Mouse (Mus musculus) limb, embryonic 15.5 days (tissue): ENCODE data around the gene Mettl23. TPM values are rescaled to one million over a fixed set of nuclear protein-coding genes. Genes with fewer than 3 reads are reported as not detected.
"Not testable (repeated sequence)": the region's sequence is repeated elsewhere in the genome, so short reads cannot be mapped to it uniquely, and the experiment has no call there.

Experiments
- ATAC-seq: fragments of 200-750 bp; cut with Nextera tagmentation; 2 replicates; pipeline ENCODE4 v1.8.0; 2017; ENCODE audit warnings: low read depth, moderate TSS enrichment; ENCODE audit not compliant: insufficient number of reproducible peaks, low FRiP score, low TSS enrichment
- H3K27ac ChIP-seq: fragments of 300-500 bp; sonication (generic); 2 replicates; pipeline ENCODE4 v1.5.1; 2015; ENCODE audit warnings: moderate library complexity, mild to moderate bottlenecking, inconsistent platforms
- H3K27me3 ChIP-seq: fragments of 300-500 bp; sonication (generic); 2 replicates; pipeline ENCODE4 v1.6.1; 2015; ENCODE audit warnings: inconsistent platforms
- H3K36me3 ChIP-seq: fragments of 300-500 bp; sonication (generic); 2 replicates; pipeline ENCODE4 v1.6.1; 2015; ENCODE audit warnings: inconsistent platforms
- H3K4me1 ChIP-seq: fragments of 300-500 bp; sonication (generic); 2 replicates; pipeline ENCODE4 v1.6.1; 2015; ENCODE audit warnings: inconsistent platforms
- H3K4me2 ChIP-seq: fragments of 300-500 bp; sonication (generic); 2 replicates; pipeline ENCODE4 v1.6.1; 2015; ENCODE audit warnings: mild to moderate bottlenecking, inconsistent platforms
- H3K4me3 ChIP-seq: fragments of 300-500 bp; sonication (generic); 2 replicates; pipeline ENCODE4 v1.5.1; 2015; ENCODE audit warnings: mild to moderate bottlenecking, inconsistent platforms
- H3K9ac ChIP-seq: fragments of 300-500 bp; sonication (generic); 2 replicates; pipeline ENCODE4 v1.6.1; 2015; ENCODE audit warnings: inconsistent platforms
- H3K9me3 ChIP-seq: fragments of 300-500 bp; sonication (generic); 2 replicates; pipeline ENCODE4 v1.6.1; 2016; ENCODE audit warnings: inconsistent platforms
- WGBS: fragments of 180-500 bp; shearing (Covaris S2); methylation state at CpG from one replicate; pipeline ENCODE4 v1.1.7; 2015; 5-methylcytosine and 5-hydroxymethylcytosine counted together
- polyA plus RNA-seq: library from polyadenylated mRNA; unstranded; fragments of >200 nt; fragmentation: Nextera tagmentation; extraction: Ambion mirVana; gene quantifications from 2 replicates; pipeline ENCODE4 v1.2.1, GENCODE M21; 2015

Gene Mettl23
- polyA plus RNA-seq, 1 experiment from 2014 or later = 76.0 TPM

- Histone ChIP-seq H3K9ac (no peak overlapping the region), H3K4me3 (no peak overlapping the region), H3K27me3 (no peaks in the 10 kb centered on the region), H3K4me1 (peaks cover 34% of the 10 kb centered on the region), H3K9me3 (no peaks in the 10 kb centered on the region), H3K36me3 (no peaks in the 10 kb centered on the region), H3K4me2 (no peak overlapping the region), H3K27ac (no peak overlapping the region; the same call in 1 of the 2 replicates)
- ATAC-seq = no peak
- 73% methylated on average over 13 of the region's 13 CpGs for WGBS
Observed at GRCm38 (mm10) chr11:116821057-116821940, 21.8 kb upstream of the Mettl23 start.

- ATAC-seq = no peak
- H3K4me3 ChIP-seq = no peak overlapping the region
- H3K4me1 ChIP-seq = peaks cover 37% of the 10 kb centered on the region
- WGBS = 77% methylated on average over 10 of the region's 10 CpGs
- no peak overlapping the region for H3K4me2 ChIP-seq
- H3K36me3 ChIP-seq = no peaks in the 10 kb centered on the region
- H3K9ac ChIP-seq = no peak overlapping the region
- no peaks in the 10 kb centered on the region for H3K27me3 ChIP-seq
- no peaks in the 10 kb centered on the region for H3K9me3 ChIP-seq
- H3K27ac ChIP-seq = no peak overlapping the region
Observed at GRCm38 (mm10) chr11:116822215-116822614, 20.9 kb upstream of the Mettl23 start.

- H3K27ac ChIP-seq = no peak overlapping the region
- no peak overlapping the region for H3K9ac ChIP-seq
- no peak for ATAC-seq
- H3K4me2 ChIP-seq = no peak overlapping the region
- WGBS = 92% methylated on average over 10 of the region's 10 CpGs
- H3K4me1 ChIP-seq = peaks cover 40% of the 10 kb centered on the region
- H3K27me3 ChIP-seq = no peaks in the 10 kb centered on the region
- H3K36me3 ChIP-seq = no peaks in the 10 kb centered on the region
- no peak overlapping the region for H3K4me3 ChIP-seq
- H3K9me3 ChIP-seq = no peaks in the 10 kb centered on the region
Observed at GRCm38 (mm10) chr11:116822626-116823025, 20.5 kb upstream of the Mettl23 start.

- Histone ChIP-seq H3K9ac (no peak overlapping the region), H3K4me1 (peaks cover 44% of the 10 kb centered on the region), H3K36me3 (no peaks in the 10 kb centered on the region), H3K27me3 (no peaks in the 10 kb centered on the region), H3K4me2 (no peak overlapping the region), H3K4me3 (no peak overlapping the region), H3K27ac (no peak overlapping the region), H3K9me3 (no peaks in the 10 kb centered on the region)
- ATAC-seq = no peak
- 100% methylated on average over 2 of the region's 2 CpGs for WGBS
Observed at GRCm38 (mm10) chr11:116823255-116823654, 19.8 kb upstream of the Mettl23 start.

GRCm38 (mm10) chr11:116823885-116824284 is 19.2 kb upstream of the Mettl23 start:
- H3K9ac ChIP-seq, H3K4me3 ChIP-seq, ATAC-seq, H3K27ac ChIP-seq, H3K4me2 ChIP-seq, H3K27me3 ChIP-seq, H3K36me3 ChIP-seq, H3K9me3 ChIP-seq: not testable (repeated sequence)
- peaks cover 46% of the 10 kb centered on the region for H3K4me1 ChIP-seq
- 94% methylated on average over 10 of the region's 10 CpGs for WGBS

- H3K9me3 ChIP-seq = no peaks in the 10 kb centered on the region
- no peak for ATAC-seq
- 67% methylated on average over 3 of the region's 5 CpGs for WGBS
- H3K27ac ChIP-seq = no peak overlapping the region
- no peaks in the 10 kb centered on the region for H3K36me3 ChIP-seq
- no peak overlapping the region for H3K9ac ChIP-seq
- peaks cover 39% of the 10 kb centered on the region for H3K4me1 ChIP-seq
- no peak overlapping the region for H3K4me3 ChIP-seq
- no peaks in the 10 kb centered on the region for H3K27me3 ChIP-seq
- H3K4me2 ChIP-seq = no peak overlapping the region
Observed at GRCm38 (mm10) chr11:116825230-116825629, 17.8 kb upstream of the Mettl23 start.

- Histone ChIP-seq H3K27me3 (no peaks in the 10 kb centered on the region), H3K4me2 (peak overlapping the region; percentile 90), H3K36me3 (0 out of 2 replicates have a peak, but pooled peaks cover 2% of the 10 kb centered on the region), H3K9ac (peak overlapping the region; percentile 78), H3K9me3 (no peaks in the 10 kb centered on the region), H3K4me3 (peak overlapping the region; percentile 70), H3K27ac (peak overlapping the region; percentile 76; the same call in 1 of the 2 replicates), H3K4me1 (peaks cover 35% of the 10 kb centered on the region)
- 43% methylated on average over 17 of the region's 17 CpGs for WGBS
- ATAC-seq = no peak
Observed at GRCm38 (mm10) chr11:116826550-116827504, 16.3 kb upstream of the Mettl23 start.

- WGBS = 1% methylated on average over 64 of the region's 71 CpGs
- H3K4me3 ChIP-seq = peak within 1 kb of the TSS; percentile 70
- H3K9ac ChIP-seq = peak within 1 kb of the TSS; percentile 78
- no peaks in the 10 kb centered on the region for H3K27me3 ChIP-seq
- no peak for ATAC-seq
- H3K27ac ChIP-seq = peak within 1 kb of the TSS; percentile 76
- H3K4me1 ChIP-seq = peaks cover 36% of the 10 kb centered on the region
- peak within 1 kb of the TSS; percentile 90 for H3K4me2 ChIP-seq
- H3K9me3 ChIP-seq = no peaks in the 10 kb centered on the region
- peaks cover 3% of the 10 kb centered on the region for H3K36me3 ChIP-seq
Observed at GRCm38 (mm10) chr11:116827534-116828165, 15.4 kb upstream of the Mettl23 start, which contains the start of gene Mxra7. TSS of gene Mxra7 (minus strand) at chr11:116828046.

GRCm38 (mm10) chr11:116832172-116832685 is 10.8 kb upstream of the Mettl23 start:
- Histone ChIP-seq H3K36me3 (peaks cover 49% of the 10 kb centered on the region), H3K27me3 (no peaks in the 10 kb centered on the region), H3K27ac (no peak overlapping the region), H3K4me3 (no peak overlapping the region), H3K4me1 (peaks cover 26% of the 10 kb centered on the region), H3K4me2 (no peak overlapping the region), H3K9ac (no peak overlapping the region), H3K9me3 (no peaks in the 10 kb centered on the region)
- ATAC-seq = no peak
- 35% methylated on average over 4 of the region's 4 CpGs for WGBS

DNA sequence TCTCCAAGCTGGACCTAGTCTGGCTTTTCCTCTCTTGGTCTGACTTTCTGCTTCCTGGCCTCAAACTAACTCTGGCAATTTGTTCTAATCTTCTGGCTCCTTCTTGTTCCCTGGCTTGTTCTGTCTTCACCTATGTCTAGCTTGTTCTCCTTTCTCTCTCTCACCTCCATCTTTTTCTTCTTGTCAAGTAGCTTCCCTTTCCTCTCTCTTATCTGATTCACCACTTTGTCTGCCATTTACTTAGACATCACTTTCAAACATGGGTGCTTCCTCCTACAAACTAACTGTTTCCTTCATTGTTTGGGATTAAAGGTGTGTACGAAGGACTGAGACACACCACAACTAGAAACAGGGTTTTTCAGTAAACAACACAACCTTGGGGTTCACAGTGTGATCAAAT is 8.1 kb upstream of the Mettl23 start:
- no peak overlapping the region for H3K9ac ChIP-seq
- no peak overlapping the region for H3K4me3 ChIP-seq
- no peaks in the 10 kb centered on the region for H3K27me3 ChIP-seq
- no peak for ATAC-seq
- no peak overlapping the region for H3K4me2 ChIP-seq
- no peak overlapping the region for H3K27ac ChIP-seq
- no peaks in the 10 kb centered on the region for H3K9me3 ChIP-seq
- H3K36me3 ChIP-seq = peaks cover 76% of the 10 kb centered on the region
- WGBS = 95% methylated on average over 1 of the region's 1 CpGs
- H3K4me1 ChIP-seq = peaks cover 18% of the 10 kb centered on the region

DNA sequence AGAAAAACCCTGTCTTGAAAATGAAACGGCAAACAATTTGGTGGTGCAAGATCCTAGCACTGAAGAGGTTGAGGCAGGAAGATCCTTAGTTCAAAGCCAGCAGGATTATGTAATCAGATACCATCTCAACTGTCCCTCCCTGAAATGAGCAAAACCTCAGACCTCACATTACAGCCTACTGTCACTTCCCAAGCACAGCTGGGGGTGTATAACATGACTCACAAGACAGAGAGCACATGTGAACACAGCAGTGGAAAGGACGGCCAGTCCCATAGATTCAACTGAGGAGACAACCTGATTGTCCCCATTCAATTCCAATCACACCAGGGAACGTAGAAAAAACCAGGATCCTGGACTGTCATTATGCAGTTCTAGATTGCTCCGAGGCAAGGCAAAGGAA is 6.8 kb upstream of the Mettl23 start:
- Histone ChIP-seq H3K4me2 (no peak overlapping the region), H3K36me3 (peaks cover 89% of the 10 kb centered on the region), H3K9me3 (no peaks in the 10 kb centered on the region), H3K9ac (no peak overlapping the region), H3K27ac (no peak overlapping the region), H3K4me3 (no peak overlapping the region), H3K27me3 (no peaks in the 10 kb centered on the region), H3K4me1 (peaks cover 31% of the 10 kb centered on the region)
- 86% methylated on average over 4 of the region's 4 CpGs for WGBS
- no peak for ATAC-seq
